Mouse (Mus musculus): ENCODE results near the gene Tgfbrap1.

The Tgfbrap1 gene

GRCm38 (mm10) chr1:43006524-43006923, 91.9 kb downstream of the Tgfbrap1 start:
- no peak for DNase-seq

- no peak for DNase-seq
These were observed 92.4 kb downstream of the Tgfbrap1 start for GRCm38 (mm10) chr1:43006051-43006514.

All from cerebellum, adult 11-12 months (tissue).